Mouse (Mus musculus): ENCODE data around the gene Pias3.

DNA sequence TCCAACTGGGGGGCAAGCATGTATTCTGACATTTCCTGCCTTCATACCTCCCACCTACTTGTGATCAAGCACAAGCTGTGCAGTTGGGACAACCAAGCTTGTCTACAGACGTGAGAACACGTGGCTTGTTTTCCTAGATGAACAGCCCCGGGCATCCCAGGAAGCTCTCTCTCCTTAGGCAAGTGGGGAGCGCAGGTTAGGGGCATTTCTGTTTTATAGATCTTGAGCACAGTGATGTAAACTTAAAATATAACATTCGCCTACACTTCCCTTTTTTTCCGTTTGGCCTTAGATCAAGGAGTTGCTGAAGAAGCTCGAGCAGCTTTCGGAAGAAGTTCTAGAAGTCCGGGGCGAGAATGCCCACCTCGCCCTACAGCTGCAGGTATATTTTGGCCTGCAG lies 7.3 kb upstream of the Pias3 start:
- no peak for TF ChIP-seq CTCF (conservative IDR thresholded peaks at IDR 0.05; ENCODE audit: low read length)
- no peak for TF ChIP-seq NANOG (IDR thresholded peaks at IDR 0.05; ENCODE audit: borderline replicate concordance, low read length)
